Mouse (Mus musculus) MEL (cell line): ENCODE data around the gene Lcor.

Experiments
- CHD1 ChIP-seq: IDR thresholded peaks from 2 replicates; pipeline ENCODE4 v1.6.1; 2012; ENCODE audit warnings: low read depth, mild to moderate bottlenecking, inconsistent platforms, low read length, improper control_type of control experiment
- CHD2 ChIP-seq: IDR thresholded peaks from 2 replicates; pipeline ENCODE4 v1.6.1; 2011; ENCODE audit warnings: low read length, improper control_type of control experiment
- CTCF ChIP-seq, 3 experiments: IDR thresholded peaks in 2 of 3; conservative IDR thresholded peaks in 1 of 3; 2 replicates each; pipeline ENCODE4 v1.5.1; 2011 to 2012; ENCODE audit warnings: low read length in 3 of 3, low read depth in 2 of 3, mild to moderate bottlenecking in 2 of 3, improper control_type of control experiment in 1 of 3, inconsistent platforms in 1 of 3, mixed read lengths in 1 of 3, moderate library complexity in 1 of 3; ENCODE audit not compliant: control insufficient read depth in 1 of 3, insufficient read depth in 1 of 3, poor library complexity in 1 of 3, severe bottlenecking in 1 of 3
- ELF1 ChIP-seq: IDR thresholded peaks from 2 replicates; pipeline ENCODE4 v1.6.1; 2014; ENCODE audit warnings: low read depth, mild to moderate bottlenecking, inconsistent platforms, low read length, improper control_type of control experiment, moderate library complexity
- EP300 ChIP-seq, 2 experiments: IDR thresholded peaks; 2 replicates each; pipeline ENCODE4 v1.6.1; 2011; ENCODE audit warnings: improper control_type of control experiment in 2 of 2, low read length in 2 of 2, low read depth in 1 of 2, mild to moderate bottlenecking in 1 of 2
- GABPA ChIP-seq: IDR thresholded peaks from 2 replicates; pipeline ENCODE4 v1.6.1; 2012; ENCODE audit warnings: low read depth, mild to moderate bottlenecking, inconsistent platforms, low read length, improper control_type of control experiment, moderate library complexity
- JUND ChIP-seq: IDR thresholded peaks from 2 replicates; pipeline ENCODE4 v1.6.1; 2011; ENCODE audit warnings: low read depth, mild to moderate bottlenecking, improper control_type of control experiment, low read length
- MAFK ChIP-seq: IDR thresholded peaks from 2 replicates; pipeline ENCODE4 v1.6.1; 2011; ENCODE audit warnings: low read depth, mild to moderate bottlenecking, low read length, improper control_type of control experiment, borderline replicate concordance
- POLR2A ChIP-seq, 2 experiments: IDR thresholded peaks; 2 replicates each; pipeline ENCODE4 v1.6.1; 2011 to 2012; ENCODE audit warnings: low read length in 2 of 2, mild to moderate bottlenecking in 2 of 2, control low read depth in 1 of 2, improper control_type of control experiment in 1 of 2, low read depth in 1 of 2, moderate library complexity in 1 of 2; ENCODE audit not compliant: control insufficient read depth in 1 of 2, insufficient read depth in 1 of 2, poor library complexity in 1 of 2
- POLR2AphosphoS2 ChIP-seq: IDR thresholded peaks from 2 replicates; pipeline ENCODE4 v1.6.1; 2011; ENCODE audit warnings: low read length, improper control_type of control experiment
- POLR2AphosphoS5 ChIP-seq: IDR thresholded peaks from 2 replicates; pipeline ENCODE4 v1.6.1; 2012; ENCODE audit warnings: low read depth, borderline replicate concordance, mild to moderate bottlenecking, inconsistent platforms, low read length, moderate library complexity, mixed read lengths
- SIN3A ChIP-seq: IDR thresholded peaks from 2 replicates; pipeline ENCODE4 v1.6.1; 2012; ENCODE audit warnings: low read length, improper control_type of control experiment, inconsistent platforms
- TCF12 ChIP-seq: IDR thresholded peaks from 2 replicates; pipeline ENCODE4 v1.6.1; 2014; ENCODE audit warnings: low read depth, mild to moderate bottlenecking, inconsistent platforms, low read length, improper control_type of control experiment, moderate library complexity
- ZC3H11A ChIP-seq: IDR thresholded peaks from 2 replicates; pipeline ENCODE4 v1.6.1; 2012; ENCODE audit warnings: low read depth, mild to moderate bottlenecking, inconsistent platforms, low read length, improper control_type of control experiment

DNA sequence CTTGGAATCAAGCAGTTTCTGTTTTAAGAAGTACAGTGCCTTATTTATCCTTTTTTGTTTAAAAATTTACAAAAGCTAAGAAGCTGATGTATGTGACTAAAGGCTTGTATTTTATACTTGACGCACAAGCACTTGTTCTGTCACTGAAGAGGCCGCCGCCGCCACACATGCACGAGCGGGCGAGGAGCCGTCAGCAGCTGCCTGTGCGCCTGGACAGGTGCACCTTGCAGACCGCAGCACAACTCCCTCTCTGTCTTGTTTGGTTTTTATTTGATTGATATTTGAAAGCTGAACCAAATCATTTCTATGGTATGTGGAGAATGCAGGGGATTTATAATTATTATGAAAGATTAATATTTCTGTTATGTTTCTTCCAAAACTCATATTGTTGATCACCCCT lies 104.3 kb downstream of the Lcor start:
- no peak for TF ChIP-seq POLR2A (IDR thresholded peaks at IDR 0.05; ENCODE audit: control insufficient read depth in 1 of 2, insufficient read depth in 1 of 2, low read depth in 1 of 2, low read length in 2 of 2, poor library complexity in 1 of 2)
- no peak for TF ChIP-seq POLR2AphosphoS5
- no peak for TF ChIP-seq CHD1
- TF ChIP-seq CTCF (IDR thresholded peaks at IDR 0.05 in 2 of 3, conservative IDR thresholded peaks at IDR 0.05 in 1 of 3; ENCODE audit: control insufficient read depth in 1 of 3, insufficient read depth in 1 of 3, low read depth in 2 of 3, low read length in 3 of 3, poor library complexity in 1 of 3, severe bottlenecking in 1 of 3): no peak
- no peak for TF ChIP-seq TCF12
- no peak for TF ChIP-seq SIN3A
- TF ChIP-seq GABPA: no peak
- TF ChIP-seq EP300 (IDR thresholded peaks at IDR 0.05; ENCODE audit: low read depth in 1 of 2, low read length in 2 of 2): no peak
- TF ChIP-seq CHD2: no peak
- no peak for TF ChIP-seq JUND
- TF ChIP-seq MAFK: no peak
- no peak for TF ChIP-seq POLR2AphosphoS2
- no peak for TF ChIP-seq ZC3H11A
- no peak for TF ChIP-seq ELF1
